Mouse (Mus musculus) MEL (cell line): Measurements from ENCODE around the gene Ublcp1.

Experiments
- CTCF ChIP-seq, 3 experiments: IDR thresholded peaks in 2 of 3; conservative IDR thresholded peaks in 1 of 3; 2 replicates each; pipeline ENCODE4 v1.5.1; 2011 to 2012; ENCODE audit warnings: low read length in 3 of 3, low read depth in 2 of 3, mild to moderate bottlenecking in 2 of 3, improper control_type of control experiment in 1 of 3, inconsistent platforms in 1 of 3, mixed read lengths in 1 of 3, moderate library complexity in 1 of 3; ENCODE audit not compliant: control insufficient read depth in 1 of 3, insufficient read depth in 1 of 3, poor library complexity in 1 of 3, severe bottlenecking in 1 of 3
- EP300 ChIP-seq, 2 experiments: IDR thresholded peaks; 2 replicates each; pipeline ENCODE4 v1.6.1; 2011; ENCODE audit warnings: improper control_type of control experiment in 2 of 2, low read length in 2 of 2, low read depth in 1 of 2, mild to moderate bottlenecking in 1 of 2
- MAZ ChIP-seq: IDR thresholded peaks from 2 replicates; pipeline ENCODE4 v1.6.1; 2012; ENCODE audit warnings: low read depth, mild to moderate bottlenecking, inconsistent platforms, low read length, improper control_type of control experiment
- POLR2A ChIP-seq, 2 experiments: IDR thresholded peaks; 2 replicates each; pipeline ENCODE4 v1.6.1; 2011 to 2012; ENCODE audit warnings: low read length in 2 of 2, mild to moderate bottlenecking in 2 of 2, control low read depth in 1 of 2, improper control_type of control experiment in 1 of 2, low read depth in 1 of 2, moderate library complexity in 1 of 2; ENCODE audit not compliant: control insufficient read depth in 1 of 2, insufficient read depth in 1 of 2, poor library complexity in 1 of 2
- RCOR1 ChIP-seq: IDR thresholded peaks from 2 replicates; pipeline ENCODE4 v1.6.1; 2012; ENCODE audit warnings: low read depth, mild to moderate bottlenecking, inconsistent platforms, low read length, improper control_type of control experiment
- TAL1 ChIP-seq: IDR thresholded peaks from 2 replicates; pipeline ENCODE4 v1.6.1; 2012; ENCODE audit warnings: mild to moderate bottlenecking, inconsistent platforms, low read length, moderate library complexity, mixed read lengths
- UBTF ChIP-seq: IDR thresholded peaks from 2 replicates; pipeline ENCODE4 v1.6.1; 2012; ENCODE audit warnings: low read depth, mild to moderate bottlenecking, inconsistent platforms, low read length, improper control_type of control experiment, moderate library complexity, borderline replicate concordance; ENCODE audit not compliant: insufficient read depth

GRCm38 (mm10) chr11:44489117-44489516, 18.8 kb upstream of the Ublcp1 start:
- no peak for TF ChIP-seq CTCF (IDR thresholded peaks at IDR 0.05 in 2 of 3, conservative IDR thresholded peaks at IDR 0.05 in 1 of 3; ENCODE audit: control insufficient read depth in 1 of 3, insufficient read depth in 1 of 3, low read depth in 2 of 3, low read length in 3 of 3, poor library complexity in 1 of 3, severe bottlenecking in 1 of 3)
- TF ChIP-seq TAL1, result no peak
- no peak for TF ChIP-seq MAZ
- TF ChIP-seq POLR2A (IDR thresholded peaks at IDR 0.05; ENCODE audit: control insufficient read depth in 1 of 2, insufficient read depth in 1 of 2, low read depth in 1 of 2, low read length in 2 of 2, poor library complexity in 1 of 2), result no peak
- no peak for TF ChIP-seq UBTF
- no peak for TF ChIP-seq EP300 (IDR thresholded peaks at IDR 0.05; ENCODE audit: low read depth in 1 of 2, low read length in 2 of 2)
- TF ChIP-seq RCOR1, result no peak
